Mouse (Mus musculus) heart, postnatal 0 days (tissue): ENCODE results near the gene Hs3st5. TPM values are rescaled to one million over a fixed set of nuclear protein-coding genes. Genes with fewer than 3 reads are reported as not detected.

Source experiments
- ATAC-seq: fragments of 200-750 bp; cut with Nextera tagmentation; 2 replicates; pipeline ENCODE4 v1.8.0; 2017; ENCODE audit warnings: low read depth, moderate number of reproducible peaks, moderate library complexity; ENCODE audit not compliant: insufficient read depth
- DNase-seq: peaks from one replicate; pipeline ENCODE4 v3.0.0-alpha.2; 2016; ENCODE audit warnings: low spot score
- H3K27ac ChIP-seq: fragments of 300-500 bp; sonication (generic); 2 replicates; pipeline ENCODE4 v1.5.1; 2014; ENCODE audit warnings: low read depth, mild to moderate bottlenecking
- H3K27me3 ChIP-seq: fragments of 300-500 bp; sonication (generic); 2 replicates; pipeline ENCODE4 v1.6.1; 2014; ENCODE audit warnings: low read length, mixed read lengths; ENCODE audit not compliant: control insufficient read depth, insufficient read depth
- H3K36me3 ChIP-seq: fragments of 300-500 bp; sonication (generic); replicated peaks from 2 replicates; pipeline ENCODE4 v1.6.1; 2014; ENCODE audit warnings: low read length, mixed read lengths; ENCODE audit not compliant: control insufficient read depth, insufficient read depth
- H3K4me1 ChIP-seq: fragments of 300-500 bp; sonication (generic); 2 replicates; pipeline ENCODE4 v1.6.1; 2014; ENCODE audit warnings: antibody characterized with exemption; ENCODE audit not compliant: control insufficient read depth, insufficient read depth
- H3K4me2 ChIP-seq: fragments of 300-500 bp; sonication (generic); 2 replicates; pipeline ENCODE4 v1.6.1; 2014; ENCODE audit warnings: low read depth, mild to moderate bottlenecking, low read length, moderate library complexity
- H3K4me3 ChIP-seq: fragments of 300-500 bp; sonication (generic); 2 replicates; pipeline ENCODE4 v1.5.1; 2014; ENCODE audit warnings: low read depth, low read length
- H3K9ac ChIP-seq: fragments of 300-500 bp; sonication (generic); replicated peaks from 2 replicates; pipeline ENCODE4 v1.6.1; 2014; ENCODE audit warnings: low read depth, low read length, mixed read lengths
- H3K9me3 ChIP-seq: fragments of 300-500 bp; sonication (generic); replicated peaks from 2 replicates; pipeline ENCODE4 v1.6.1; 2016; ENCODE audit warnings: low read length; ENCODE audit not compliant: control insufficient read depth
- CTCF ChIP-seq: IDR thresholded peaks from 2 replicates; pipeline ENCODE4 v1.5.1; 2016; ENCODE audit warnings: antibody characterized with exemption, control low read depth, low read depth
- EP300 ChIP-seq: IDR thresholded peaks from 2 replicates; pipeline ENCODE4 v1.6.1; 2016; ENCODE audit warnings: antibody characterized with exemption, low read depth
- WGBS: fragments of 180-500 bp; shearing (Covaris S2); extraction: QIAGEN DNeasy Blood & Tissue Kit; methylation state at CpG from one replicate; pipeline ENCODE4 v1.1.7; 2014; 5-methylcytosine and 5-hydroxymethylcytosine counted together
- polyA plus RNA-seq: library from polyadenylated mRNA; unstranded; fragments of >200 nt; fragmentation: Nextera tagmentation; extraction: Ambion mirVana; gene quantifications from 2 replicates; pipeline ENCODE4 v1.2.1, GENCODE M21; 2015
- total RNA-seq: library from RNA; depleted of rRNA; stranded (reverse); fragments of >200 nt; gene quantifications from 2 replicates; pipeline ENCODE4 v1.2.3, GENCODE M21; 2014; ENCODE audit warnings: low replicate concordance

The Hs3st5 gene
- total and polyA plus RNA-seq, 2 experiments from 2014 or later = 0.29 TPM; not detected in 1

GRCm38 (mm10) chr10:36835836-36836516 lies 329.4 kb downstream of the Hs3st5 start:
- 72% methylated on average over 5 of the region's 5 CpGs for WGBS
- no peak for DNase-seq
- no peak for ATAC-seq

DNA sequence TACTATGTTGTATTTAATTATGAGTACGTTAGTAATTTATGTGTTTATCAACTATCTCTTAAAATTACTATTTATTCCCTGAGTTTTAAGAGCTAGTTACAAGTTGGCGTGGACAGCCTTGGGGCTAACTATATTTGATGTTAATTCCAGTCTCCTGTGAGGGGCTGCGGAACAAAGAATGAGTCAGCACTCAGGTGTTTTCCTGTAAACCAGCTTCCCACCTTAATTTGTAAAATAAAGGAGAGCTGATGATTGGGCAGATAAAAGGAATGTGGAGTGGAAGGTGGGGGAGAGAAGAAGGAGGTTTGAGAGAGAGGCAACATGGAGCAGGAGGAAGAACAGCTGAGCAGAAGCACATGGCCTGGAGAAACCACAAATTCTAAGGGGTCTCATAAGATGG lies 343.6 kb downstream of the Hs3st5 start:
- no peak overlapping the region for H3K4me2 ChIP-seq
- 79% methylated on average over 3 of the region's 3 CpGs for WGBS
- no peaks in the 10 kb centered on the region for H3K9me3 ChIP-seq
- H3K9ac ChIP-seq = no peak overlapping the region
- DNase-seq (no peak), ATAC-seq (no peak)
- no peak overlapping the region for H3K27ac ChIP-seq
- H3K4me3 ChIP-seq = no peak overlapping the region
- H3K36me3 ChIP-seq = no peaks in the 10 kb centered on the region
- TF ChIP-seq EP300 = no peak
- no peak for TF ChIP-seq CTCF
- no peaks in the 10 kb centered on the region for H3K27me3 ChIP-seq
- no peaks in the 10 kb centered on the region for H3K4me1 ChIP-seq

More at GRCm38 (mm10) chr10:36835836-36836516, 329.4 kb downstream of the Hs3st5 start:
- no peaks in the 10 kb centered on the region for H3K27me3 ChIP-seq
- H3K36me3 ChIP-seq = no peaks in the 10 kb centered on the region
- no peak overlapping the region for H3K4me2 ChIP-seq
- no peak overlapping the region for H3K27ac ChIP-seq
- no peaks in the 10 kb centered on the region for H3K4me1 ChIP-seq
- TF ChIP-seq EP300 (no peak), CTCF (no peak)
- no peak overlapping the region for H3K4me3 ChIP-seq
- no peaks in the 10 kb centered on the region for H3K9me3 ChIP-seq
- no peak overlapping the region for H3K9ac ChIP-seq

DNA sequence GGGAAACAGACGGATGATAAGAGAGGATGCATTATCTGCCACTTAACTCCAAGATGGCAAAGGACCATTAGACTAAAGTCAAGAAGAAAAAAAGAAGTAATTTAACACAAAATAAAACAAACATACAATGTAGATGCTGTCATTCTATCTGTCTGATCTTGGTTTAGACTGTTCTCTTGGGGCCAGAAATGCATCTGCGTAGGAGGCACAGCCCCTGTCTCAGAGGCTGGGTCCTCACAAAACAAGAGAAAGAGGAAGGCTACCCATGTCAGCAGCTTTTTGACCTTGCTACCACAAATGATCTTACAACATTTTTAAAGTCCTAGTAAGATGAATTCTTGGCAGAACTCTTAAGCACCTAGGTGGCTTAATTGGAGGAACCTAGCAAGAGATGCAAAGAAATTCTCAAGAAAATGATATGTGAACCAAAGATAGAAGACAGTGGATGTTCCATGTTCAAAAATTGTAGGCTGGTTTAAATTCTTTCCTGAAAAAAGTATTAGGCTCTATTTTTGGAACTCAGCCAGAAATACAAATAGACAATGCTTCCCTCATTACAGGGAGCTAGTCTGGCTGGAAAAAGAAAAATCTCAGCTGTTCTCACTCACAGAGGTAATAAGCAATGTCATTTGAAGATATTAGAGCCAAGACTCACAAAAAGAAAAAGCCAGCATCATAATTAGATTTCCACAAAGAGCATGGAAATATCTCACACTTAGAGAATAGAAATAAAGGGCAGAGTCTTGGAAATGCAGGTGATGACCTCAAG lies 355.7 kb downstream of the Hs3st5 start:
- Histone ChIP-seq H3K4me1 (no peaks in the 10 kb centered on the region), H3K4me3 (no peak overlapping the region), H3K27ac (no peak overlapping the region), H3K9me3 (no peaks in the 10 kb centered on the region), H3K27me3 (no peaks in the 10 kb centered on the region), H3K9ac (no peak overlapping the region), H3K36me3 (no peaks in the 10 kb centered on the region), H3K4me2 (no peak overlapping the region)
- DNase-seq (no peak), ATAC-seq (no peak)
- TF ChIP-seq CTCF (no peak), EP300 (no peak)
- 75% methylated on average over 2 of the region's 2 CpGs for WGBS
